Mouse (Mus musculus) ES-Bruce4 (cell line): ENCODE measurements around the gene Tpst1. TPM values are rescaled to one million over a fixed set of nuclear protein-coding genes. Genes with fewer than 3 reads are reported as not detected.

ENCODE experiments used
- H3K27ac ChIP-seq: 2 replicates; pipeline ENCODE4 v1.5.1; 2012; ENCODE audit warnings: low read length, inconsistent platforms; ENCODE audit not compliant: insufficient read depth
- H3K27me3 ChIP-seq: 2 replicates; pipeline ENCODE4 v1.6.1; 2012; ENCODE audit warnings: mild to moderate bottlenecking, low read length, inconsistent platforms; ENCODE audit not compliant: control insufficient read depth, poor library complexity, insufficient read depth, severe bottlenecking
- H3K36me3 ChIP-seq: 2 replicates; pipeline ENCODE4 v1.6.1; 2012; ENCODE audit warnings: inconsistent platforms, mild to moderate bottlenecking, low read length, moderate library complexity; ENCODE audit not compliant: control insufficient read depth, poor library complexity, insufficient read depth, severe bottlenecking
- H3K4me1 ChIP-seq: one replicate; pipeline ENCODE4 v1.8.1; 2011; ENCODE audit warnings: low read length; ENCODE audit not compliant: control insufficient read depth, insufficient read depth
- H3K4me3 ChIP-seq: 2 replicates; pipeline ENCODE4 v1.5.1; 2011; ENCODE audit warnings: low read depth, mild to moderate bottlenecking, low read length
- H3K9ac ChIP-seq: 2 replicates; pipeline ENCODE4 v1.6.1; 2012; ENCODE audit warnings: low read depth, mild to moderate bottlenecking, inconsistent platforms; ENCODE audit not compliant: poor library complexity, severe bottlenecking
- H3K9me3 ChIP-seq: replicated peaks from 2 replicates; pipeline ENCODE4 v1.6.1; 2012; ENCODE audit warnings: mild to moderate bottlenecking, low read length, inconsistent platforms; ENCODE audit not compliant: control insufficient read depth, poor library complexity, insufficient read depth, severe bottlenecking
- CTCF ChIP-seq: IDR thresholded peaks from one replicate; pipeline ENCODE4 v1.8.1; 2011; ENCODE audit warnings: low read depth, low read length
- EP300 ChIP-seq: IDR thresholded peaks from 2 replicates; pipeline ENCODE4 v1.6.1; 2011; ENCODE audit warnings: low read depth, low read length; ENCODE audit not compliant: insufficient read depth
- POLR2A ChIP-seq: IDR thresholded peaks from one replicate; pipeline ENCODE4 v1.8.1; 2011; ENCODE audit warnings: low read length; ENCODE audit not compliant: insufficient read depth
- polyA plus RNA-seq: library from polyadenylated mRNA; stranded (reverse); fragments of >200 nt; gene quantifications from 2 replicates; pipeline ENCODE4 v1.2.4, GENCODE M21; 2011; ENCODE audit warnings: low read depth; ENCODE audit not compliant: missing spikeins, insufficient read depth, insufficient read length

The Tpst1 gene
- polyA plus RNA-seq, 1 experiment = 44.8 TPM

- Histone ChIP-seq H3K4me3 (peak overlapping the region; percentile 89), H3K9me3 (0 out of 2 replicates have a peak, but pooled peaks cover 5% of the 10 kb centered on the region), H3K27ac (no peak overlapping the region)
Observed at GRCm38 (mm10) chr5:130080051-130080681, 7.0 kb downstream of the Tpst1 start.

GRCm38 (mm10) chr5:130081181-130081881, 8.2 kb downstream of the Tpst1 start:
- 0 out of 2 replicates have a peak, but pooled peaks cover 5% of the 10 kb centered on the region for H3K9me3 ChIP-seq
- H3K27me3 ChIP-seq = no peaks in the 10 kb centered on the region
- H3K4me3 ChIP-seq = no peak overlapping the region
- H3K36me3 ChIP-seq = no peaks in the 10 kb centered on the region
- no peak for TF ChIP-seq EP300
- peak; percentile 42 for TF ChIP-seq CTCF
- no peak for TF ChIP-seq POLR2A
- no peak overlapping the region for H3K27ac ChIP-seq
- peaks cover 1% of the 10 kb centered on the region for H3K4me1 ChIP-seq
- H3K9ac ChIP-seq = no peak overlapping the region

More at GRCm38 (mm10) chr5:130080051-130080681, 7.0 kb downstream of the Tpst1 start:
- Histone ChIP-seq H3K36me3 (no peaks in the 10 kb centered on the region), H3K9ac (peak overlapping the region; percentile 85), H3K27me3 (no peaks in the 10 kb centered on the region), H3K4me1 (peaks cover 2% of the 10 kb centered on the region)
- TF ChIP-seq CTCF = peak; percentile 58
- no peak for TF ChIP-seq EP300

- no peak overlapping the region for H3K27ac ChIP-seq
- no peaks in the 10 kb centered on the region for H3K27me3 ChIP-seq
- no peaks in the 10 kb centered on the region for H3K36me3 ChIP-seq
- 0 out of 2 replicates have a peak, but pooled peaks cover 5% of the 10 kb centered on the region for H3K9me3 ChIP-seq
- H3K4me3 ChIP-seq = no peak overlapping the region
- H3K9ac ChIP-seq = no peak overlapping the region
- TF ChIP-seq CTCF (no peak), EP300 (no peak), POLR2A (no peak)
- no peaks in the 10 kb centered on the region for H3K4me1 ChIP-seq
Observed at GRCm38 (mm10) chr5:130082431-130082830, 9.3 kb downstream of the Tpst1 start.

GRCm38 (mm10) chr5:130084271-130084670, 11.1 kb downstream of the Tpst1 start:
- no peaks in the 10 kb centered on the region for H3K27me3 ChIP-seq

GRCm38 (mm10) chr5:130088008-130088407, 14.9 kb downstream of the Tpst1 start:
- H3K27me3 ChIP-seq = no peaks in the 10 kb centered on the region
- H3K4me1 ChIP-seq = peaks cover 2% of the 10 kb centered on the region
- H3K4me3 ChIP-seq = no peak overlapping the region
- no peak overlapping the region for H3K27ac ChIP-seq
- H3K36me3 ChIP-seq = 0 out of 2 replicates have a peak, but pooled peaks cover 3% of the 10 kb centered on the region
- TF ChIP-seq CTCF = no peak
- no peak for TF ChIP-seq POLR2A
- no peak for TF ChIP-seq EP300
- no peaks in the 10 kb centered on the region for H3K9me3 ChIP-seq
- H3K9ac ChIP-seq = no peak overlapping the region

More at GRCm38 (mm10) chr5:130084271-130084670, 11.1 kb downstream of the Tpst1 start:
- 0 out of 2 replicates have a peak, but pooled peaks cover 5% of the 10 kb centered on the region for H3K9me3 ChIP-seq
- no peak overlapping the region for H3K4me3 ChIP-seq
- no peaks in the 10 kb centered on the region for H3K36me3 ChIP-seq
- H3K4me1 ChIP-seq = no peaks in the 10 kb centered on the region
- H3K27ac ChIP-seq = no peak overlapping the region
- no peak for TF ChIP-seq CTCF
- TF ChIP-seq POLR2A = no peak
- TF ChIP-seq EP300 = no peak
- H3K9ac ChIP-seq = no peak overlapping the region

- Histone ChIP-seq H3K27me3 (no peaks in the 10 kb centered on the region), H3K4me3 (no peak overlapping the region), H3K9ac (no peak overlapping the region), H3K36me3 (0 out of 2 replicates have a peak, but pooled peaks cover 3% of the 10 kb centered on the region), H3K27ac (no peak overlapping the region), H3K9me3 (no peaks in the 10 kb centered on the region), H3K4me1 (peaks cover 2% of the 10 kb centered on the region)
- TF ChIP-seq EP300 (no peak), CTCF (no peak), POLR2A (no peak)
Observed at GRCm38 (mm10) chr5:130088612-130089011, 15.5 kb downstream of the Tpst1 start.
